Mouse (Mus musculus) adrenal gland, postnatal 0 days (tissue): Measurements from ENCODE around the gene Olfr826. TPM values are rescaled to one million over a fixed set of nuclear protein-coding genes. Genes with fewer than 3 reads are reported as not detected.

Experiments used
- polyA plus RNA-seq: library from polyadenylated mRNA; unstranded; fragments of >200 nt; fragmentation: Nextera tagmentation; extraction: Ambion mirVana; gene quantifications from 2 replicates; pipeline ENCODE4 v1.2.1, GENCODE M21; 2015

Olfr826 gene
- not detected in 2 replicates for polyA plus RNA-seq

GRCm38 (mm10) chr10:130184086-130184485 is at the start of gene Olfr826:
Olfr826 (minus strand) TSS chr10:130184186.

GRCm38 (mm10) chr10:130214303-130214702 is 30.3 kb upstream of the Olfr826 start, which contains the start of gene Olfr827:
Olfr827 (minus strand) TSS chr10:130214403.

GRCm38 (mm10) chr10:130166666-130167065 is 17.3 kb downstream of the Olfr826 start, which contains the start of gene Olfr825:
Olfr825 (minus strand) TSS chr10:130166766.

GRCm38 (mm10) chr10:130129900-130130299 is 54.1 kb downstream of the Olfr826 start, which contains the start of gene Olfr824:
Olfr824 (minus strand) TSS chr10:130130000.

Other genes with a start within 250 kb of the Olfr826 start
- not detected in 2 replicates for gene Olfr818, start 235.1 kb downstream of the Olfr826 start, polyA plus RNA-seq
- not detected in 2 replicates for gene Olfr819, start 216.9 kb downstream of the Olfr826 start, polyA plus RNA-seq
- gene Olfr247, start 208.0 kb downstream of the Olfr826 start, polyA plus RNA-seq: not detected in 2 replicates
- gene Gm10310, start 199.1 kb downstream of the Olfr826 start, polyA plus RNA-seq: not detected in 2 replicates
- not detected in 2 replicates for gene Olfr820, start 171.6 kb downstream of the Olfr826 start, polyA plus RNA-seq
- gene Olfr821, start 153.8 kb downstream of the Olfr826 start, polyA plus RNA-seq: not detected in 2 replicates
- gene Olfr822, start 113.0 kb downstream of the Olfr826 start, polyA plus RNA-seq: not detected in 2 replicates
- not detected in 2 replicates for gene Olfr823, start 68.8 kb downstream of the Olfr826 start, polyA plus RNA-seq
- gene Olfr824, start 54.2 kb downstream of the Olfr826 start, polyA plus RNA-seq: 0.03 TPM in 1 of 2 replicates, not detected in the other
- gene Olfr825, start 17.4 kb downstream of the Olfr826 start, polyA plus RNA-seq: not detected in 2 replicates
- not detected in 2 replicates for gene Olfr827, start 30.2 kb upstream of the Olfr826 start, polyA plus RNA-seq
- gene Neurod4, start 96.1 kb upstream of the Olfr826 start, polyA plus RNA-seq: 0.06 and 0.18 TPM in 2 replicates
- 0.90 TPM in 2 replicates for gene Tespa1, start 138.7 kb upstream of the Olfr826 start, polyA plus RNA-seq
- not detected in 2 replicates for gene Vmn2r84, start 210.1 kb upstream of the Olfr826 start, polyA plus RNA-seq
- not detected in 2 replicates for gene Vmn2r85, start 245.5 kb upstream of the Olfr826 start, polyA plus RNA-seq